In genomic region chr4:149733748-149734147, GRCm38 (mm10) we compare ENCODE assay signal across 8 mouse cellular contexts. TPM values are rescaled to one million over a fixed set of nuclear protein-coding genes. Genes with fewer than 3 reads are reported as not detected.
DNase-seq lines count a peak whose midpoint lies in the region; ATAC-seq and TF ChIP-seq lines count a peak whose summit lies in the region.

No protein-coding gene starts in this region.

- peak; percentile 40 to 46 for DNase-seq in cerebellum, adult 2 months
- no peak for DNase-seq in cerebellum, adult 8-10 months
- DNase-seq in brain, embryonic 14.5 days (ENCODE audit: low read depth), result peak; percentile 73
- no peak for DNase-seq in limb, embryonic 11.5 days (ENCODE audit: low spot score)
- DNase-seq in thymus, postnatal 0 days (ENCODE audit: low spot score), result no peak
- no peak for DNase-seq in yolk sac, embryonic 10.5 days (ENCODE audit: low spot score)
- no peak for DNase-seq in B cell, adult 2 months

- TF ChIP-seq CTCF in cerebellum, adult 2 months (IDR thresholded peaks at IDR 0.05; ENCODE audit: borderline replicate concordance, insufficient read depth, low read depth, low read length), result no peak
- TF ChIP-seq CTCF in brain, embryonic 14.5 days (IDR thresholded peaks at IDR 0.05; ENCODE audit: borderline replicate concordance, extremely low read depth, insufficient read depth, insufficient read length), result no peak

- no peaks in the 10 kb centered on the region for H3K27me3 ChIP-seq in cerebellum, adult 2 months (ENCODE audit: control insufficient read depth, insufficient read depth, low read length)
- no peaks in the 10 kb centered on the region for H3K27me3 ChIP-seq in heart, embryonic 14.5 days (ENCODE audit: control insufficient read depth, insufficient read depth, low read length)
- H3K27me3 ChIP-seq in limb, embryonic 11.5 days (ENCODE audit: control insufficient read depth, insufficient read depth, low read length), result no peaks in the 10 kb centered on the region

- H3K36me3 ChIP-seq in heart, embryonic 14.5 days (ENCODE audit: control insufficient read depth, insufficient read depth, low read length), result peaks cover 36% of the 10 kb centered on the region
- peaks cover 8% of the 10 kb centered on the region; the same call in 1 of the 2 replicates for H3K36me3 ChIP-seq in limb, embryonic 11.5 days (ENCODE audit: control insufficient read depth, insufficient read depth, low read length)

- no peak overlapping the region for H3K4me3 ChIP-seq in cerebellum, adult 2 months (replicated peaks; ENCODE audit: insufficient read depth, low read depth, low read length)
- H3K4me3 ChIP-seq in heart, embryonic 14.5 days (ENCODE audit: control insufficient read depth in 1 of 2, insufficient read depth in 1 of 2, low read depth in 1 of 2, low read length in 2 of 2), result no peak overlapping the region
- no peak overlapping the region for H3K4me3 ChIP-seq in limb, embryonic 11.5 days (ENCODE audit: low read depth, low read length)

- H3K4me1 ChIP-seq in cerebellum, adult 2 months (ENCODE audit: control insufficient read depth, insufficient read depth, low read length), result peaks cover 61% of the 10 kb centered on the region
- H3K4me1 ChIP-seq in heart, embryonic 14.5 days (ENCODE audit: control insufficient read depth in 2 of 2, insufficient read depth in 2 of 2, low read length in 2 of 2), result peaks cover 45 to 62% of the 10 kb centered on the region in 2 experiments
- H3K4me1 ChIP-seq in limb, embryonic 11.5 days (ENCODE audit: control insufficient read depth, insufficient read depth, low read length), result peaks cover 30% of the 10 kb centered on the region

- H3K27ac ChIP-seq in cerebellum, adult 2 months (ENCODE audit: insufficient read depth, low read length), result peak overlapping the region; percentile 99
- peak overlapping the region in 1 of 2 experiments; percentile 39; a peak in 2 of 4 replicates for H3K27ac ChIP-seq in heart, embryonic 14.5 days (replicated peaks in 1 of 2; ENCODE audit: control insufficient read depth in 1 of 2, insufficient read depth in 1 of 2, low read depth in 2 of 2, low read length in 2 of 2)
- H3K27ac ChIP-seq in limb, embryonic 11.5 days (replicated peaks; ENCODE audit: low read depth, low read length), result 0 out of 2 replicates have a peak overlapping the region, but pooled peaks have one; percentile 1

- WGBS in cerebellum, adult 2 months, result 16% methylated on average over 6 of the region's 6 CpGs
- WGBS in heart, embryonic 14.5 days, result 55% methylated on average over 6 of the region's 6 CpGs
- 40% methylated on average over 6 of the region's 6 CpGs for WGBS in limb, embryonic 11.5 days

- TF ChIP-seq POLR2A in cerebellum, adult 2 months (IDR thresholded peaks at IDR 0.05; ENCODE audit: borderline replicate concordance, insufficient read depth, low read length), result no peak
- no peak for TF ChIP-seq POLR2A in brain, embryonic 14.5 days (IDR thresholded peaks at IDR 0.05; ENCODE audit: borderline replicate concordance, extremely low read depth, insufficient read depth, insufficient read length, poor library complexity, severe bottlenecking)

- H3K9me3 ChIP-seq in heart, embryonic 14.5 days (ENCODE audit: control insufficient read depth, low read length), result no peaks in the 10 kb centered on the region
- no peaks in the 10 kb centered on the region for H3K9me3 ChIP-seq in limb, embryonic 11.5 days (ENCODE audit: control insufficient read depth, low read length)

- peak overlapping the region; percentile 7; the same call in 1 of the 2 replicates for H3K9ac ChIP-seq in heart, embryonic 14.5 days (ENCODE audit: low read length)
- H3K9ac ChIP-seq in limb, embryonic 11.5 days (ENCODE audit: low read length), result no peak overlapping the region

- no peak overlapping the region for H3K4me2 ChIP-seq in heart, embryonic 14.5 days (ENCODE audit: low read length)
- H3K4me2 ChIP-seq in limb, embryonic 11.5 days (ENCODE audit: low read depth, severe bottlenecking), result no peak overlapping the region

- no peak for ATAC-seq in heart, embryonic 14.5 days (ENCODE audit: insufficient number of reproducible peaks, insufficient read depth, low FRiP score, low read depth)
- ATAC-seq in limb, embryonic 11.5 days (ENCODE audit: insufficient number of reproducible peaks, low FRiP score, low TSS enrichment, low read depth), result no peak

RNA-seq across cellular contexts. Expression of gene Tmem201, which starts 4.1 kb away (rescaled TPM):
- polyA plus RNA-seq in cerebellum, adult 2 months (2012; rRNA removed), result 146 and 171 TPM in 2 replicates
- 67.6 and 74.0 TPM in 2 replicates for polyA plus RNA-seq in brain, embryonic 14.5 days (2012; rRNA removed)
- 36.8 and 38.4 TPM in 2 replicates for polyA plus RNA-seq in heart, embryonic 14.5 days (2014; fragmentation: Nextera tagmentation; extraction: Ambion mirVana)
- 24.6 and 26.2 TPM in 2 replicates for polyA plus RNA-seq in limb, embryonic 11.5 days (2014; fragmentation: Nextera tagmentation; extraction: Ambion mirVana)
- polyA plus RNA-seq in thymus, postnatal 0 days (2015; fragmentation: Nextera tagmentation; extraction: Ambion mirVana), result 11.5 and 11.7 TPM in 2 replicates

RNA-seq across cellular contexts. Expression of gene Pik3cd, which starts 31.4 kb away (rescaled TPM):
- polyA plus RNA-seq in cerebellum, adult 2 months (2012; rRNA removed), result 8.3 and 8.6 TPM in 2 replicates
- 14.5 and 22.4 TPM in 2 replicates for polyA plus RNA-seq in brain, embryonic 14.5 days (2012; rRNA removed)
- 3.1 and 4.6 TPM in 2 replicates for polyA plus RNA-seq in heart, embryonic 14.5 days (2014; fragmentation: Nextera tagmentation; extraction: Ambion mirVana)
- polyA plus RNA-seq in limb, embryonic 11.5 days (2014; fragmentation: Nextera tagmentation; extraction: Ambion mirVana), result 2.7 and 2.9 TPM in 2 replicates
- 27.5 and 31.2 TPM in 2 replicates for polyA plus RNA-seq in thymus, postnatal 0 days (2015; fragmentation: Nextera tagmentation; extraction: Ambion mirVana)

RNA-seq across cellular contexts. Expression of gene Slc25a33, which starts 40.3 kb away (rescaled TPM):
- 73.4 and 77.0 TPM in 2 replicates for polyA plus RNA-seq in cerebellum, adult 2 months (2012; rRNA removed)
- 15.0 and 16.1 TPM in 2 replicates for polyA plus RNA-seq in brain, embryonic 14.5 days (2012; rRNA removed)
- 5.8 and 5.9 TPM in 2 replicates for polyA plus RNA-seq in heart, embryonic 14.5 days (2014; fragmentation: Nextera tagmentation; extraction: Ambion mirVana)
- 28.9 and 29.7 TPM in 2 replicates for polyA plus RNA-seq in limb, embryonic 11.5 days (2014; fragmentation: Nextera tagmentation; extraction: Ambion mirVana)
- polyA plus RNA-seq in thymus, postnatal 0 days (2015; fragmentation: Nextera tagmentation; extraction: Ambion mirVana), result 7.4 and 7.8 TPM in 2 replicates

Comparison
In these comparisons a context has a peak if more than half of its experiments do, and no peak if none do; other contexts are left out.
1. DNase-seq: peak in cerebellum, adult 2 months (2 of 2) and brain, embryonic 14.5 days (single experiment); none in cerebellum, adult 8-10 months (single experiment), limb, embryonic 11.5 days (single experiment), thymus, postnatal 0 days (single experiment), yolk sac, embryonic 10.5 days (single experiment) and B cell, adult 2 months (0 of 2).